Mouse (Mus musculus) cerebellum, adult 9-10 months (tissue): ENCODE results near the gene F5.
A peak's percentile ranks its signal among the peaks of the same experiment; 100 is the strongest.
"Not testable (repeated sequence)": the region's sequence is repeated elsewhere in the genome, so short reads cannot be mapped to it uniquely, and the experiment has no call there.

Experiments used
- DNase-seq: peaks from one replicate; pipeline ENCODE4 v3.0.0; 2022

Gene F5

GRCm38 (mm10) chr1:164159781-164160180, 8.1 kb downstream of the F5 start:
- no peak for DNase-seq

- no peak for DNase-seq
These were observed 11.1 kb downstream of the F5 start for GRCm38 (mm10) chr1:164162745-164163144.

GRCm38 (mm10) chr1:164168818-164169217, 17.2 kb downstream of the F5 start:
- DNase-seq = no peak

GRCm38 (mm10) chr1:164170434-164170833, 18.8 kb downstream of the F5 start:
- DNase-seq = no peak

- no peak for DNase-seq
These were observed 21.5 kb downstream of the F5 start for GRCm38 (mm10) chr1:164173145-164173544.

- DNase-seq = no peak
These were observed 25.2 kb downstream of the F5 start for GRCm38 (mm10) chr1:164176856-164177255.

- no peak for DNase-seq
These were observed 26.8 kb downstream of the F5 start for GRCm38 (mm10) chr1:164178429-164178828.

- DNase-seq = peak; percentile 53
These were observed 32.7 kb downstream of the F5 start for GRCm38 (mm10) chr1:164184142-164184870.

GRCm38 (mm10) chr1:164184871-164185223, 33.2 kb downstream of the F5 start:
- DNase-seq = no peak

GRCm38 (mm10) chr1:164185316-164185715, 33.7 kb downstream of the F5 start:
- no peak for DNase-seq

GRCm38 (mm10) chr1:164187002-164187560, 35.4 kb downstream of the F5 start:
- DNase-seq = no peak

GRCm38 (mm10) chr1:164199551-164199950, 47.9 kb downstream of the F5 start:
- DNase-seq = no peak

- no peak for DNase-seq
These were observed 56.8 kb downstream of the F5 start for GRCm38 (mm10) chr1:164208437-164208836.

- no peak for DNase-seq
These were observed 59.3 kb downstream of the F5 start for GRCm38 (mm10) chr1:164210899-164211298.

- DNase-seq = no peak
These were observed 61.0 kb downstream of the F5 start for GRCm38 (mm10) chr1:164212686-164213085.

- DNase-seq = no peak
These were observed 62.6 kb downstream of the F5 start for GRCm38 (mm10) chr1:164214190-164214589.

GRCm38 (mm10) chr1:164215097-164215496, 63.5 kb downstream of the F5 start:
- no peak for DNase-seq

- no peak for DNase-seq
These were observed 63.9 kb downstream of the F5 start for GRCm38 (mm10) chr1:164215540-164215939.

GRCm38 (mm10) chr1:164217791-164218685, 66.4 kb downstream of the F5 start:
- peak; percentile 14 for DNase-seq

- no peak for DNase-seq
These were observed 68.6 kb downstream of the F5 start for GRCm38 (mm10) chr1:164220261-164220660.

GRCm38 (mm10) chr1:164223089-164223488, 71.5 kb downstream of the F5 start:
- DNase-seq = no peak

- DNase-seq = not testable (repeated sequence)
These were observed 80.4 kb downstream of the F5 start for GRCm38 (mm10) chr1:164231937-164232570.

- no peak for DNase-seq
These were observed 81.8 kb downstream of the F5 start for GRCm38 (mm10) chr1:164233447-164233846.
